Mouse (Mus musculus): ENCODE results near the gene Ralgapa2. TPM values are rescaled to one million over a fixed set of nuclear protein-coding genes. Genes with fewer than 3 reads are reported as not detected.

Gene Ralgapa2
- total and polyA plus RNA-seq, 3 experiments, result 5.6 to 10.3 (median 8.9) TPM

GRCm38 (mm10) chr2:146476428-146476972 lies 35.6 kb downstream of the Ralgapa2 start:
- Histone ChIP-seq H3K27me3 (replicated peaks) (no peaks in the 10 kb centered on the region), H3K36me3 (replicated peaks in 1 of 2; ENCODE audit: control insufficient read depth in 1 of 2, insufficient read depth in 1 of 2, low read length in 1 of 2) (peaks cover 0 to 16% of the 10 kb centered on the region in 2 experiments), H3K4me1 (ENCODE audit: control insufficient read depth in 1 of 2, insufficient read depth in 2 of 2) (no peaks in the 10 kb centered on the region), H3K27ac (ENCODE audit: insufficient read depth, low read depth) (no peak overlapping the region), H3K9ac (ENCODE audit: insufficient read depth, low read depth) (no peak overlapping the region), H3K4me3 (replicated peaks in 1 of 3; ENCODE audit: low read depth in 2 of 3, low read length in 2 of 3, poor library complexity in 1 of 3) (no peak overlapping the region), H3K79me2 (replicated peaks; ENCODE audit: control insufficient read depth, extremely low read depth, insufficient read depth, poor library complexity, severe bottlenecking) (no peaks in the 10 kb centered on the region), H3K4me2 (ENCODE audit: insufficient read depth, low read depth, poor library complexity, severe bottlenecking) (no peak overlapping the region), H3K9me3 (replicated peaks; ENCODE audit: low read length) (no peaks in the 10 kb centered on the region)
- DNase-seq (ENCODE audit: extremely low read depth), result no peak
- TF ChIP-seq MEF2A (IDR thresholded peaks at IDR 0.05; ENCODE audit: borderline replicate concordance, low read depth, low read length) (no peak), ZC3H11A (IDR thresholded peaks at IDR 0.05; ENCODE audit: low read depth, low read length) (no peak), SMC3 (IDR thresholded peaks at IDR 0.05; ENCODE audit: low read depth, low read length) (no peak), GABPA (IDR thresholded peaks at IDR 0.05; ENCODE audit: insufficient replicate concordance, low read depth, low read length) (no peak), TBP (conservative IDR thresholded peaks at IDR 0.05; ENCODE audit: low read depth, low read length) (no peak), ETS1 (conservative IDR thresholded peaks at IDR 0.05; ENCODE audit: low read depth, low read length) (no peak), USF1 (IDR thresholded peaks at IDR 0.05; ENCODE audit: low read depth, low read length) (no peak), MAFK (IDR thresholded peaks at IDR 0.05; ENCODE audit: insufficient replicate concordance, low read length) (no peak), TCF12 (IDR thresholded peaks at IDR 0.05; ENCODE audit: low read depth, low read length) (no peak), ZMIZ1 (IDR thresholded peaks at IDR 0.05; ENCODE audit: low read depth, low read length) (no peak), EP300 (IDR thresholded peaks at IDR 0.05; ENCODE audit: low read length) (no peak), E2F4 (IDR thresholded peaks at IDR 0.05; ENCODE audit: insufficient replicate concordance, low read depth, low read length) (no peak), MXI1 (IDR thresholded peaks at IDR 0.05; ENCODE audit: low read depth, low read length) (no peak), KAT2A (IDR thresholded peaks at IDR 0.05; ENCODE audit: insufficient replicate concordance, low read length) (no peak), CTCF (conservative IDR thresholded peaks at IDR 0.05 in 1 of 2, IDR thresholded peaks at IDR 0.05 in 1 of 2; ENCODE audit: low read depth in 2 of 2, low read length in 2 of 2) (no peak), USF2 (conservative IDR thresholded peaks at IDR 0.05; ENCODE audit: low read depth, low read length) (no peak), JUN (IDR thresholded peaks at IDR 0.05; ENCODE audit: insufficient read depth, low read depth, low read length) (no peak), NELFE (IDR thresholded peaks at IDR 0.05; ENCODE audit: low read depth, low read length) (no peak)
- in situ Hi-C loops (cut with MboI; ENCODE audit: low pct_ligation_motif_present, low pct_unique_long_range_greater_than_20kb, low sequenced_read_pairs) (no loop called here), dilution Hi-C loops (cut with MboI; ENCODE audit: extremely low pct_ligation_motif_present, extremely low pct_unique_long_range_greater_than_20kb, low sequenced_read_pairs) (no loop called here)

- H3K27ac ChIP-seq (ENCODE audit: insufficient read depth, low read depth), result no peak overlapping the region
- in situ Hi-C loops (cut with MboI; ENCODE audit: low pct_ligation_motif_present, low pct_unique_long_range_greater_than_20kb, low sequenced_read_pairs) (no loop called here), dilution Hi-C loops (cut with MboI; ENCODE audit: extremely low pct_ligation_motif_present, extremely low pct_unique_long_range_greater_than_20kb, low sequenced_read_pairs) (no loop called here)
- H3K27me3 ChIP-seq (replicated peaks), result no peaks in the 10 kb centered on the region
- no peaks in the 10 kb centered on the region for H3K4me1 ChIP-seq (ENCODE audit: control insufficient read depth in 1 of 2, insufficient read depth in 2 of 2)
- no peaks in the 10 kb centered on the region for H3K9me3 ChIP-seq (replicated peaks; ENCODE audit: low read length)
- no peak overlapping the region for H3K4me2 ChIP-seq (ENCODE audit: insufficient read depth, low read depth, poor library complexity, severe bottlenecking)
- peaks cover 0 to 15% of the 10 kb centered on the region in 2 experiments for H3K36me3 ChIP-seq (replicated peaks in 1 of 2; ENCODE audit: control insufficient read depth in 1 of 2, insufficient read depth in 1 of 2, low read length in 1 of 2)
- DNase-seq (ENCODE audit: extremely low read depth), result no peak
- H3K79me2 ChIP-seq (replicated peaks; ENCODE audit: control insufficient read depth, extremely low read depth, insufficient read depth, poor library complexity, severe bottlenecking), result no peaks in the 10 kb centered on the region
- TF ChIP-seq MAX (IDR thresholded peaks at IDR 0.05; ENCODE audit: low read length), result no peak
- no peak for TF ChIP-seq USF1 (IDR thresholded peaks at IDR 0.05; ENCODE audit: low read depth, low read length)
- no peak for TF ChIP-seq BHLHE40 (IDR thresholded peaks at IDR 0.05; ENCODE audit: low read depth, low read length)
- no peak for TF ChIP-seq CHD2 (IDR thresholded peaks at IDR 0.05; ENCODE audit: low read length)
- no peak for TF ChIP-seq JUN (IDR thresholded peaks at IDR 0.05; ENCODE audit: insufficient read depth, low read depth, low read length)
- TF ChIP-seq NRF1 (IDR thresholded peaks at IDR 0.05; ENCODE audit: low read depth, low read length), result no peak
- no peak for TF ChIP-seq EP300 (IDR thresholded peaks at IDR 0.05; ENCODE audit: low read length)
- TF ChIP-seq POLR2AphosphoS2 (IDR thresholded peaks at IDR 0.05; ENCODE audit: low read depth, low read length), result no peak
- TF ChIP-seq MAZ (IDR thresholded peaks at IDR 0.05; ENCODE audit: low read depth, low read length), result no peak
- TF ChIP-seq GABPA (IDR thresholded peaks at IDR 0.05; ENCODE audit: insufficient replicate concordance, low read depth, low read length), result no peak
- TF ChIP-seq ZC3H11A (IDR thresholded peaks at IDR 0.05; ENCODE audit: low read depth, low read length), result no peak
- no peak for TF ChIP-seq MXI1 (IDR thresholded peaks at IDR 0.05; ENCODE audit: low read depth, low read length)
- no peak for TF ChIP-seq TBP (conservative IDR thresholded peaks at IDR 0.05; ENCODE audit: low read depth, low read length)
- TF ChIP-seq ETS1 (conservative IDR thresholded peaks at IDR 0.05; ENCODE audit: low read depth, low read length), result no peak
- TF ChIP-seq SIN3A (IDR thresholded peaks at IDR 0.05; ENCODE audit: low read length), result no peak
- TF ChIP-seq E2F4 (IDR thresholded peaks at IDR 0.05; ENCODE audit: insufficient replicate concordance, low read depth, low read length), result no peak
- no peak for TF ChIP-seq KAT2A (IDR thresholded peaks at IDR 0.05; ENCODE audit: insufficient replicate concordance, low read length)
- H3K4me3 ChIP-seq (replicated peaks in 1 of 3; ENCODE audit: low read depth in 2 of 3, low read length in 2 of 3, poor library complexity in 1 of 3), result no peak overlapping the region
- no peak overlapping the region for H3K9ac ChIP-seq (ENCODE audit: insufficient read depth, low read depth)
Measured at GRCm38 (mm10) chr2:146476001-146476400, 36.1 kb downstream of the Ralgapa2 start.
